Mouse (Mus musculus): ENCODE data around the gene Fam166b. TPM values are rescaled to one million over a fixed set of nuclear protein-coding genes. Genes with fewer than 3 reads are reported as not detected.

Gene Fam166b
- polyA plus RNA-seq, 1 experiment from 2014 or later, result not detected

DNA sequence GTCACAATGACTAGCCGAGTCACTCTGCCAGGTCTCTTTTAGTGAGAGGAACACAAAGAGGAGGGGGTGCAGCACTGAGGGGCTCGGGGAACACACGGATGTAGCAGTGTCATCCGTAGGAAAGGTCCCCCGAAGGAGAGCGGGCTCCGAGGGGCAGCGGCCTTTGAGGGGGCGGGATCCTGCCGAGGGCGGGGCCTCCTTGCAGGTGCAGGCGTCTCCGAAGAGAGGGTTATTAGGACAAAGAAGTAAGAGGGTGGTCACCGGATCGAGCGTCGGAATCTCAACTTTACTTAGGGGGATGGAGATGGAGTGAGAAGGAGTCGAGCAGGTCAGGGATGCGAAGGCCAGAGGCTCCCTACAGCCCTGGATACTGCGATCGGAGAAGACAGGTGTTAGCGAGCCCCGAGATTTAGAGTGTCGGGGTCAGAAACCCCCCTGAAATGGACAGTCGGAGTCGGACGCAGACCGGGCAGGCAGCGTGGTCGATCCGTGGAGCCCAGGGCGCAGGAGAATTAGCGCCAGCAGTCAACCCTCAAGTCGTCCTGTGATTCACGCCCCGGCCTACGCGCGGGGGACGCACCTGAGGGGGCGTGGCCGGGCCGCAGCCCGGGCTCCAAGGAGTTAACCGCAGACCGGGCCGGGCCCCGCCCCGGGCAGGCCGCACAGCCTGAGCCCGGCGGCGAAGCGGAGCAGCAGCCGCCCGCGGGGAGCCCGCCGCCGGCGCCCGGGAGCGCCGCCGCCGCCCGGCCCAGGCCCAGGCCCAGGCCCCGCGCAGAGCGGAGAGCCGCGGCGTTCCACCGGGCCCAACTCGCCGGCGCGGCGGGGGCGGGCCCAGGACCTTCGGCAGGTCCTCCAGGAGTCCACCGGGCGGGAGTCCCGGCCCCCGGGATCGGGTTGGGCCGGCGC is 13.8 kb upstream of the Fam166b start:
- no peaks in the 10 kb centered on the region for H3K27me3 ChIP-seq (ENCODE audit: control insufficient read depth, insufficient read depth, low read length)
- H3K4me1 ChIP-seq (ENCODE audit: control insufficient read depth, insufficient read depth, low read length), result peaks cover 11% of the 10 kb centered on the region
- H3K9ac ChIP-seq (ENCODE audit: low read length), result peak overlapping the region; percentile 99
- under 1% methylated on average over 68 of the region's 88 CpGs for WGBS
- peak overlapping the region; percentile 95 for H3K27ac ChIP-seq (ENCODE audit: low read length)
- H3K4me3 ChIP-seq (replicated peaks; ENCODE audit: low read length), result peak overlapping the region; percentile 94
- H3K4me2 ChIP-seq (ENCODE audit: low read depth, low read length), result peak overlapping the region; percentile 95
- ATAC-seq (ENCODE audit: insufficient read depth, low FRiP score), result peak; percentile 79
- H3K9me3 ChIP-seq (replicated peaks; ENCODE audit: control insufficient read depth, low read length), result no peaks in the 10 kb centered on the region
- no peaks in the 10 kb centered on the region; the same call in 1 of the 2 replicates for H3K36me3 ChIP-seq (ENCODE audit: control insufficient read depth, insufficient read depth, low read length)

DNA sequence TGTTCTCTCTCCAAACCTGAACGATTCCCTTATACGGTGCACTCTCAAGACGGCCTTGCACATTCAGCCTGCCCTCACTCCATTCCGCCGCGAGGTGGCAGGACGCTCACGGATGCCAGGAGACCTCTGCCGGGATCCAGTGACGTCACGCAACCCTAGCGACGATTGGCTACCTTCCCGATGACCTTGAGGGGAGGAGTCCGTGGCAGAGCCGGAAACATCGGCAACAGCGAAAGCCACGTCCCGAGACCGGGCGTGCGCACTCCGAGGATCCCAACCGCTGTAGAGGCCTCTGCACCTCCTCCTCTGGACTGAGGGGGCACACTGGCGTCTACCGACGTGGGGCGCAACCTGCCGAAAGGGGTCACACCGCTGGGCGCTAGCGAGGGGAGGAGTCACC is 13.1 kb upstream of the Fam166b start:
- H3K36me3 ChIP-seq (ENCODE audit: control insufficient read depth, insufficient read depth, low read length), result no peaks in the 10 kb centered on the region; the same call in 1 of the 2 replicates
- peak overlapping the region; percentile 95 for H3K27ac ChIP-seq (ENCODE audit: low read length)
- H3K27me3 ChIP-seq (ENCODE audit: control insufficient read depth, insufficient read depth, low read length), result no peaks in the 10 kb centered on the region
- H3K9ac ChIP-seq (ENCODE audit: low read length), result peak overlapping the region; percentile 99
- peak; percentile 94 for ATAC-seq (ENCODE audit: insufficient read depth, low FRiP score)
- peak overlapping the region; percentile 95 for H3K4me2 ChIP-seq (ENCODE audit: low read depth, low read length)
- H3K4me1 ChIP-seq (ENCODE audit: control insufficient read depth, insufficient read depth, low read length), result peaks cover 11% of the 10 kb centered on the region
- H3K4me3 ChIP-seq (replicated peaks; ENCODE audit: low read length), result peak overlapping the region; percentile 94
- WGBS, result under 1% methylated on average over 33 of the region's 33 CpGs
- H3K9me3 ChIP-seq (replicated peaks; ENCODE audit: control insufficient read depth, low read length), result no peaks in the 10 kb centered on the region

DNA sequence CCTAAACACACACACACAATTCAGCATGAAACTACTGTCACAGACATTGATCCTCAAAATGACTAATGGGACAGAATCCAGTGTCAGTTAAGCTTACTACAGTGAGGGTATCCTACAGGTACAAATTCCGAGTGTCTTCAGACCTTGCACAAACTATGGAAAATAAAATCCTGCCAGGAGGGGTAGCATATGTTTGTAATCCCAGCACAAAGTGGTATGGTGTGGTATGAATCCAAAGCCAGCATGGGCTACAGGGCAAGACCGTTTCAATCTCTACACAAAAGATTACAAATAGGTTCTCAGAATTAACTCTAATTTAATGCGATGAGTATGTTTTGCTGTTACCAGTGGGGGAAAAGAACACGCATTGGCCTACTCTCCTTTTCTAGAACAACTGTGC is 12.7 kb upstream of the Fam166b start, which contains the start of gene Tesk1:
TSS of gene Tesk1 (plus strand) at position 301 of the 400 bp plus-strand sequence.
- Histone ChIP-seq H3K4me1 (ENCODE audit: control insufficient read depth, insufficient read depth, low read length) (peaks cover 11% of the 10 kb centered on the region), H3K36me3 (ENCODE audit: control insufficient read depth, insufficient read depth, low read length) (no peaks in the 10 kb centered on the region; the same call in 1 of the 2 replicates), H3K9me3 (replicated peaks; ENCODE audit: control insufficient read depth, low read length) (no peaks in the 10 kb centered on the region), H3K9ac (ENCODE audit: low read length) (peak within 1 kb of the TSS; percentile 99), H3K27ac (ENCODE audit: low read length) (peak within 1 kb of the TSS; percentile 95), H3K4me2 (ENCODE audit: low read depth, low read length) (peak within 1 kb of the TSS; percentile 95), H3K4me3 (replicated peaks; ENCODE audit: low read length) (peak within 1 kb of the TSS; percentile 94), H3K27me3 (ENCODE audit: control insufficient read depth, insufficient read depth, low read length) (no peaks in the 10 kb centered on the region)
- ATAC-seq (ENCODE audit: insufficient read depth, low FRiP score), result no peak
- 24% methylated on average over 4 of the region's 4 CpGs for WGBS

DNA sequence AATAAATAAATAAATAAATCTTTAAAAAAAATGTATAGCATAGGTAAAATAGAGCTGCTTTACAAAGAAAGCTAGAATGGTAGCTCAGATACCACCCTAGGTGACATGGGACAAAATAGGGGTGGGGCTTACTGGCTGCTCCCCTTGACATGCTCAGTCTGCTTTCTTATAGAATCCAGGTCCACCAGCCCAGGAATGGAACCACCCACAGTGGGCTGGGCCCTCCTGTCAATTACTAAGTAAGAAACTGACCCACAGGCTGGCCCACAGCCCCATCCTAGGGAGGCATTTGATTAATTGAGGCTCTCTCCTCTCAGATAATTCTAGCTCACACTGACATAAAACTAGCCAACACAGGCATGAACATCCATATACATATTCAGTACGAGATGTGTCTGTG is 3.9 kb upstream of the Fam166b start:
- Histone ChIP-seq H3K36me3 (ENCODE audit: control insufficient read depth, insufficient read depth, low read length) (no peaks in the 10 kb centered on the region), H3K27ac (ENCODE audit: low read length) (no peak overlapping the region), H3K9ac (ENCODE audit: low read length) (no peak overlapping the region), H3K9me3 (replicated peaks; ENCODE audit: control insufficient read depth, low read length) (no peaks in the 10 kb centered on the region), H3K27me3 (ENCODE audit: control insufficient read depth, insufficient read depth, low read length) (no peaks in the 10 kb centered on the region), H3K4me2 (ENCODE audit: low read depth, low read length) (no peak overlapping the region), H3K4me3 (replicated peaks; ENCODE audit: low read length) (no peak overlapping the region), H3K4me1 (ENCODE audit: control insufficient read depth, insufficient read depth, low read length) (peaks cover 7% of the 10 kb centered on the region; the same call in 1 of the 2 replicates)
- ATAC-seq (ENCODE audit: insufficient read depth, low FRiP score), result no peak
- WGBS, result 80% methylated on average over 1 of the region's 1 CpGs

DNA sequence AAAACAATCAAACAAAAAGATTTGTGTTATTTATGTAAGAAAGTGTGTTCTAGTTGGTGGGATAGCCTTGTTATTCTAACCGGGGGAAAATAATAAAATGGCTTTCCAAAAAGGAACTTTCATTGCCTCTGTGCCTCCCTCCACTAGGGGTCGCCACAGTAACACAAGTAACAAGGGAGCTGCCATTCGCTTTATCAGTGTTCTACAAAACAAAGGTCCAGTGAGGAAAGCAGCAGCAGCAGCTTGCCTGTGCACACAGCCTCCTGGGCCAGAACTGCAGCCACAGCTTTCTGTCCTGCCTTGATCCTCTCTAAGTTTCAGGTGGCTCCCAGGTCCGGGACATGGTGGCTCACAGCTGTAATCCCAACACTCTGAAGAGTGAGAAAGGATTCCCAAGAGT is 2.8 kb upstream of the Fam166b start:
- H3K4me1 ChIP-seq (ENCODE audit: control insufficient read depth, insufficient read depth, low read length), result peaks cover 7% of the 10 kb centered on the region; the same call in 1 of the 2 replicates
- H3K4me3 ChIP-seq (replicated peaks; ENCODE audit: low read length), result no peak overlapping the region
- H3K27ac ChIP-seq (ENCODE audit: low read length), result no peak overlapping the region; the same call in 1 of the 2 replicates
- ATAC-seq (ENCODE audit: insufficient read depth, low FRiP score), result peak; percentile 54; the same call in 1 of the 2 replicates
- 0 out of 2 replicates have a peak, but pooled peaks cover 1% of the 10 kb centered on the region for H3K36me3 ChIP-seq (ENCODE audit: control insufficient read depth, insufficient read depth, low read length)
- H3K9me3 ChIP-seq (replicated peaks; ENCODE audit: control insufficient read depth, low read length), result no peaks in the 10 kb centered on the region
- peaks cover 4% of the 10 kb centered on the region; the same call in 1 of the 2 replicates for H3K27me3 ChIP-seq (ENCODE audit: control insufficient read depth, insufficient read depth, low read length)
- H3K9ac ChIP-seq (ENCODE audit: low read length), result no peak overlapping the region; the same call in 1 of the 2 replicates
- 5% methylated on average over 4 of the region's 4 CpGs for WGBS
- H3K4me2 ChIP-seq (ENCODE audit: low read depth, low read length), result no peak overlapping the region

DNA sequence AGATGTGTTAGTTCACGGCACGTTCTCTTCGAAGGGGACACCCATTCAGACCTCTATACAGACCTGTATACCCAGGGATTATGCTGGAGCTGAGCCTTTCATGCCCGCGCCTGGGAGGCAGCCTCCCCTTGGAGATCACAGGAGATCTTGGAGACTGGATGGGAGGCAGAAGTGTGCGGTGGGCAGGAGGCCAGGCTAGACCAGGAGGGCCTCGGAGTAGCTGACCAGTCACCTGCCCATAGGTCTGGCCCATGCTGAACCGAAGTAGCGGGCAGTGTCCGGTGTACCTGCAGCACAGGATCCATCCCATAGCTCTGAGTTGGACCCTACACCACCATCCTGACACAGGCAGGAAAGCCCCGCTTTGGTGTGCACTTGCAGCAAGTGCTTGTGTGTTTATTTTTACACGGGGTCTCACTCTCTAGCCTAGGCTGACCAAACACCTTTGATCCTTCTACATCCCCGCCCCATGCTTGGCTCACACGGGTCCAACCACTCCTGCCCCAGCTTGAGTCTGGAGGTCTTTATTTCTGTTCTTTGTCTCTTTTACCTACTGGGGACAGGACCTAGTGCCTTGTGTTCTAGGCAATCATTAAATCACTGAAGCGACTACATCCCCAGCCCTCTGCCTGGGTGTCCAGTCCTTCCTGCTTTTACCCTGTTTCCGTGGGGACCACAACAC is 613 bp downstream of the Fam166b start:
- H3K27ac ChIP-seq (ENCODE audit: low read length), result peak overlapping the region; percentile 36; the same call in 1 of the 2 replicates

DNA sequence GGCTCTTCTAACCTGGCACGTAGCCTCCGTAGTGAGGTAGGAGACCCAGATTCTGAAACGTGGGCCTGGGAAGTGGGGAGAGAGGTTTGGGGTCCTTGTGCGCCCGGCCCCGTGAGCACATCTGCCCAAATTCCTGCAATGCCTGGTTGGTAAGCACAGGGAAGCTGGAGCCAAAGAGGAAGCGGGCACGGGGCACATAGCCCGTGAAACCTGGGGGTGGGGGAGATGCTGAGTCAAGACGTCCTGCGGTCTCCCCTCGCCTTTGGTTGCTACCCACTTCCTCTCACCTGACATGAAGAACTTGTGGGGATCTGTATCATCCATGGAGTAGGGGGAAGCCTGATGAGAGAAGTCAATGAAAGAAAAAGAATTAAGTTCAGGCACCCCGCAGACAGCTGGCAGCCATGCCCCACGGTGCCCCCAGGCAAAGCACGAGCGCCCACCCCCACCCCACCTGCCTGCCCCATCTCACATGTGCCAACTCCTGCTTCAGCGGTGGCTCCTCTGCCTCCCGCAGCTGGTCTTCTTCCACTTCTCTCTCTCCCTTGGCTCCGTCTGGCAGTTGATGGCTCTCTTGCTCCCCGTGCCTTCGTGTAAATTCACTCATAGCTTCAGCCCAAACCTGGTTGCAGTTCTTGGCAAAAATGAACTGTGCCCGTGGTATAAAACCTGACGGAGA is 1.3 kb downstream of the Fam166b start:
- Histone ChIP-seq H3K4me1 (ENCODE audit: control insufficient read depth, insufficient read depth, low read length) (peaks cover 11% of the 10 kb centered on the region; the same call in 1 of the 2 replicates), H3K4me3 (replicated peaks; ENCODE audit: low read length) (no peak overlapping the region), H3K9ac (ENCODE audit: low read length) (no peak overlapping the region), H3K27me3 (ENCODE audit: control insufficient read depth, insufficient read depth, low read length) (peaks cover 6% of the 10 kb centered on the region; the same call in 1 of the 2 replicates), H3K4me2 (ENCODE audit: low read depth, low read length) (no peak overlapping the region), H3K36me3 (ENCODE audit: control insufficient read depth, insufficient read depth, low read length) (peaks cover 19% of the 10 kb centered on the region), H3K27ac (ENCODE audit: low read length) (no peak overlapping the region), H3K9me3 (replicated peaks; ENCODE audit: control insufficient read depth, low read length) (no peaks in the 10 kb centered on the region)
- 34% methylated on average over 23 of the region's 23 CpGs for WGBS
- ATAC-seq (ENCODE audit: insufficient read depth, low FRiP score), result no peak

More for the DNA sequence above, 613 bp downstream of the Fam166b start:
- Histone ChIP-seq H3K4me3 (replicated peaks; ENCODE audit: low read length) (no peak overlapping the region), H3K4me1 (ENCODE audit: control insufficient read depth, insufficient read depth, low read length) (peaks cover 11% of the 10 kb centered on the region; the same call in 1 of the 2 replicates), H3K36me3 (ENCODE audit: control insufficient read depth, insufficient read depth, low read length) (peaks cover 19% of the 10 kb centered on the region), H3K9ac (ENCODE audit: low read length) (peak overlapping the region; percentile 50), H3K4me2 (ENCODE audit: low read depth, low read length) (peak overlapping the region; percentile 36; the same call in 1 of the 2 replicates), H3K27me3 (ENCODE audit: control insufficient read depth, insufficient read depth, low read length) (peaks cover 6% of the 10 kb centered on the region; the same call in 1 of the 2 replicates), H3K9me3 (replicated peaks; ENCODE audit: control insufficient read depth, low read length) (no peaks in the 10 kb centered on the region)
- no peak for ATAC-seq (ENCODE audit: insufficient read depth, low FRiP score)
- WGBS, result 34% methylated on average over 16 of the region's 16 CpGs

DNA sequence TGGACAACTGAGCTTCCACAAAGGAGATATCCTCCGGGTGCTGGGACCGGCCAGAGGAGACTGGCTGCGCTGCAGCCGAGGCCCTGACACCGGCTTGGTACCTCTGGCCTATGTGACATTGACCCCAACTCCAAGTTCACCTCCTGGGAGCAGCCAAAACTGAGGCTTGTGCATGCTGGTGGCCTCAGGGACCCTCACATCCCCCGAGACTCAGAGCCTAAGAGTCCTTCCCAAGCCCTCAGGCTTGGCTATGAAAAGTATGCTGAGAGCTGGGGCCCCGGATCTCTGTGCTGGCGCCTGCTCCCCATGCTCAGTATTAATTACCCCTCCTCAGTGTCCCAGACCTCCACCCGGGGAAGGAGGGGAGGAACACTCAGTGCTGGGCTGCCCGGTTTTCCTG is 2.4 kb downstream of the Fam166b start:
- H3K4me2 ChIP-seq (ENCODE audit: low read depth, low read length), result no peak overlapping the region
- no peak for ATAC-seq (ENCODE audit: insufficient read depth, low FRiP score)
- H3K27ac ChIP-seq (ENCODE audit: low read length), result no peak overlapping the region
- peaks cover 19% of the 10 kb centered on the region for H3K36me3 ChIP-seq (ENCODE audit: control insufficient read depth, insufficient read depth, low read length)
- peaks cover 11% of the 10 kb centered on the region; the same call in 1 of the 2 replicates for H3K4me1 ChIP-seq (ENCODE audit: control insufficient read depth, insufficient read depth, low read length)
- H3K9ac ChIP-seq (ENCODE audit: low read length), result no peak overlapping the region
- H3K4me3 ChIP-seq (replicated peaks; ENCODE audit: low read length), result no peak overlapping the region
- peaks cover 6% of the 10 kb centered on the region; the same call in 1 of the 2 replicates for H3K27me3 ChIP-seq (ENCODE audit: control insufficient read depth, insufficient read depth, low read length)
- H3K9me3 ChIP-seq (replicated peaks; ENCODE audit: control insufficient read depth, low read length), result no peaks in the 10 kb centered on the region
- 70% methylated on average over 10 of the region's 10 CpGs for WGBS
